Mouse (Mus musculus): ENCODE measurements around the gene Gm10337. TPM values are rescaled to one million over a fixed set of nuclear protein-coding genes. Genes with fewer than 3 reads are reported as not detected.

Gene Gm10337
- polyA plus RNA-seq (2016; fragmentation: Nextera tagmentation; extraction: Ambion mirVana): 3.5 TPM in 1 of 2 replicates, not detected in the other

- no peak for DNase-seq (ENCODE audit: low spot score)
- Histone ChIP-seq H3K4me1 (no peaks in the 10 kb centered on the region), H3K36me3 (peaks cover 90% of the 10 kb centered on the region), H3K27me3 (ENCODE audit: low read depth, poor library complexity, severe bottlenecking) (no peaks in the 10 kb centered on the region), H3K9me3 (replicated peaks) (no peaks in the 10 kb centered on the region), H3K27ac (replicated peaks) (no peak within 1 kb of the TSS), H3K4me3 (no peak within 1 kb of the TSS)
- WGBS: 93% methylated on average over 1 of the region's 1 CpGs
Observed at GRCm38 (mm10) chr15:102503447-102503846, at the start of gene Gm10337. TSS of gene Gm10337 (plus strand) at chr15:102503722.

- DNase-seq (ENCODE audit: low spot score): peak; percentile 27
- no peaks in the 10 kb centered on the region for H3K36me3 ChIP-seq
- no peaks in the 10 kb centered on the region for H3K27me3 ChIP-seq (ENCODE audit: low read depth, poor library complexity, severe bottlenecking)
Observed at GRCm38 (mm10) chr15:102455993-102456392, 47.5 kb upstream of the Gm10337 start.

GRCm38 (mm10) chr15:102458050-102458736, 45.3 kb upstream of the Gm10337 start:
- H3K4me3 ChIP-seq: peak overlapping the region; percentile 57
- no peaks in the 10 kb centered on the region for H3K27me3 ChIP-seq (ENCODE audit: low read depth, poor library complexity, severe bottlenecking)
- H3K4me1 ChIP-seq: peaks cover 27% of the 10 kb centered on the region
- H3K27ac ChIP-seq (replicated peaks): 0 out of 2 replicates have a peak overlapping the region, but pooled peaks have one; percentile 66
- peaks cover 9% of the 10 kb centered on the region; the same call in 1 of the 2 replicates for H3K36me3 ChIP-seq
- H3K9me3 ChIP-seq (replicated peaks): no peaks in the 10 kb centered on the region
- WGBS: 80% methylated on average over 5 of the region's 5 CpGs
- no peak for DNase-seq (ENCODE audit: low spot score)

More at GRCm38 (mm10) chr15:102455993-102456392, 47.5 kb upstream of the Gm10337 start:
- Histone ChIP-seq H3K4me3 (no peak overlapping the region), H3K27ac (replicated peaks) (no peak overlapping the region), H3K9me3 (replicated peaks) (no peaks in the 10 kb centered on the region), H3K4me1 (peaks cover 28% of the 10 kb centered on the region)
- 40% methylated on average over 6 of the region's 6 CpGs for WGBS

GRCm38 (mm10) chr15:102458904-102459317, 44.6 kb upstream of the Gm10337 start, which contains the start of gene Prr13:
TSS of gene Prr13 (plus strand) at chr15:102459028.
- peak within 1 kb of the TSS; percentile 66; the same call in 1 of the 2 replicates for H3K27ac ChIP-seq (replicated peaks)
- no peaks in the 10 kb centered on the region for H3K27me3 ChIP-seq (ENCODE audit: low read depth, poor library complexity, severe bottlenecking)
- H3K4me1 ChIP-seq: peaks cover 27% of the 10 kb centered on the region
- no peaks in the 10 kb centered on the region for H3K9me3 ChIP-seq (replicated peaks)
- DNase-seq (ENCODE audit: low spot score): peak; percentile 84
- H3K4me3 ChIP-seq: peak within 1 kb of the TSS; percentile 57
- under 1% methylated on average over 19 of the region's 19 CpGs for WGBS
- H3K36me3 ChIP-seq: peaks cover 16% of the 10 kb centered on the region

- peaks cover 16% of the 10 kb centered on the region for H3K36me3 ChIP-seq
- no peak for DNase-seq (ENCODE audit: low spot score)
- H3K4me1 ChIP-seq: peaks cover 27% of the 10 kb centered on the region
- H3K9me3 ChIP-seq (replicated peaks): no peaks in the 10 kb centered on the region
- peak overlapping the region; percentile 57 for H3K4me3 ChIP-seq
- 37% methylated on average over 6 of the region's 6 CpGs for WGBS
- no peaks in the 10 kb centered on the region for H3K27me3 ChIP-seq (ENCODE audit: low read depth, poor library complexity, severe bottlenecking)
- peak overlapping the region; percentile 66; the same call in 1 of the 2 replicates for H3K27ac ChIP-seq (replicated peaks)
Observed at GRCm38 (mm10) chr15:102459381-102459780, 44.1 kb upstream of the Gm10337 start.

GRCm38 (mm10) chr15:102459847-102460246, 43.7 kb upstream of the Gm10337 start:
- Histone ChIP-seq H3K4me3 (peak overlapping the region; percentile 57), H3K9me3 (replicated peaks) (no peaks in the 10 kb centered on the region), H3K36me3 (peaks cover 16% of the 10 kb centered on the region), H3K27ac (replicated peaks) (no peak overlapping the region), H3K4me1 (peaks cover 27% of the 10 kb centered on the region), H3K27me3 (ENCODE audit: low read depth, poor library complexity, severe bottlenecking) (no peaks in the 10 kb centered on the region)
- WGBS: 69% methylated on average over 5 of the region's 5 CpGs
- no peak for DNase-seq (ENCODE audit: low spot score)

- 86% methylated on average over 12 of the region's 12 CpGs for WGBS
- Histone ChIP-seq H3K27ac (replicated peaks) (no peak overlapping the region), H3K9me3 (replicated peaks) (no peaks in the 10 kb centered on the region), H3K4me3 (peak overlapping the region; percentile 57; the same call in 1 of the 2 replicates), H3K36me3 (peaks cover 16% of the 10 kb centered on the region), H3K27me3 (ENCODE audit: low read depth, poor library complexity, severe bottlenecking) (no peaks in the 10 kb centered on the region), H3K4me1 (peaks cover 27% of the 10 kb centered on the region)
- DNase-seq (ENCODE audit: low spot score): no peak
Observed at GRCm38 (mm10) chr15:102460409-102460808, 43.1 kb upstream of the Gm10337 start.

- Histone ChIP-seq H3K4me1 (peaks cover 27% of the 10 kb centered on the region), H3K36me3 (peaks cover 16% of the 10 kb centered on the region), H3K27ac (replicated peaks) (no peak overlapping the region), H3K27me3 (ENCODE audit: low read depth, poor library complexity, severe bottlenecking) (no peaks in the 10 kb centered on the region), H3K4me3 (no peak overlapping the region), H3K9me3 (replicated peaks) (no peaks in the 10 kb centered on the region)
- DNase-seq (ENCODE audit: low spot score): no peak
- 79% methylated on average over 4 of the region's 4 CpGs for WGBS
Observed at GRCm38 (mm10) chr15:102460971-102461370, 42.6 kb upstream of the Gm10337 start.

- Histone ChIP-seq H3K4me1 (peaks cover 27% of the 10 kb centered on the region), H3K27me3 (ENCODE audit: low read depth, poor library complexity, severe bottlenecking) (no peaks in the 10 kb centered on the region), H3K4me3 (no peak overlapping the region), H3K27ac (replicated peaks) (no peak overlapping the region), H3K36me3 (peaks cover 16% of the 10 kb centered on the region), H3K9me3 (replicated peaks) (no peaks in the 10 kb centered on the region)
- no peak for DNase-seq (ENCODE audit: low spot score)
- 82% methylated on average over 9 of the region's 9 CpGs for WGBS
Observed at GRCm38 (mm10) chr15:102461430-102462075, 42.0 kb upstream of the Gm10337 start.

- Histone ChIP-seq H3K27ac (replicated peaks) (no peak overlapping the region), H3K4me1 (peaks cover 22% of the 10 kb centered on the region), H3K27me3 (ENCODE audit: low read depth, poor library complexity, severe bottlenecking) (no peaks in the 10 kb centered on the region), H3K4me3 (no peak overlapping the region), H3K36me3 (peaks cover 19% of the 10 kb centered on the region), H3K9me3 (replicated peaks) (no peaks in the 10 kb centered on the region)
- DNase-seq (ENCODE audit: low spot score): no peak
Observed at GRCm38 (mm10) chr15:102463666-102464065, 39.9 kb upstream of the Gm10337 start.

- 98% methylated on average over 9 of the region's 9 CpGs for WGBS
- H3K27me3 ChIP-seq (ENCODE audit: low read depth, poor library complexity, severe bottlenecking): no peaks in the 10 kb centered on the region
- no peak overlapping the region for H3K4me3 ChIP-seq
Observed at GRCm38 (mm10) chr15:102468675-102469370, 34.7 kb upstream of the Gm10337 start.

GRCm38 (mm10) chr15:102470183-102470604, 33.3 kb upstream of the Gm10337 start, which contains the start of gene Pcbp2:
TSS of gene Pcbp2 (plus strand) at chr15:102470539.
- Histone ChIP-seq H3K9me3 (replicated peaks) (no peaks in the 10 kb centered on the region), H3K36me3 (peaks cover 34% of the 10 kb centered on the region), H3K4me3 (peak within 1 kb of the TSS; percentile 86), H3K27ac (replicated peaks) (peak within 1 kb of the TSS; percentile 99), H3K27me3 (ENCODE audit: low read depth, poor library complexity, severe bottlenecking) (no peaks in the 10 kb centered on the region), H3K4me1 (peaks cover 20% of the 10 kb centered on the region)
- DNase-seq (ENCODE audit: low spot score): peak; percentile 97
- under 1% methylated on average over 30 of the region's 40 CpGs for WGBS

More at GRCm38 (mm10) chr15:102468675-102469370, 34.7 kb upstream of the Gm10337 start:
- no peak for DNase-seq (ENCODE audit: low spot score)
- Histone ChIP-seq H3K36me3 (peaks cover 21% of the 10 kb centered on the region), H3K27ac (replicated peaks) (no peak overlapping the region), H3K9me3 (replicated peaks) (no peaks in the 10 kb centered on the region), H3K4me1 (peaks cover 20% of the 10 kb centered on the region)
